Mouse (Mus musculus) brain, adult 2 months (tissue): ENCODE measurements around the gene Hoxb7.

Source experiments
- DNase-seq: peaks from one replicate; pipeline ENCODE4 v3.0.0; 2011; ENCODE audit warnings: low read depth, low spot score

Hoxb7 gene

DNA sequence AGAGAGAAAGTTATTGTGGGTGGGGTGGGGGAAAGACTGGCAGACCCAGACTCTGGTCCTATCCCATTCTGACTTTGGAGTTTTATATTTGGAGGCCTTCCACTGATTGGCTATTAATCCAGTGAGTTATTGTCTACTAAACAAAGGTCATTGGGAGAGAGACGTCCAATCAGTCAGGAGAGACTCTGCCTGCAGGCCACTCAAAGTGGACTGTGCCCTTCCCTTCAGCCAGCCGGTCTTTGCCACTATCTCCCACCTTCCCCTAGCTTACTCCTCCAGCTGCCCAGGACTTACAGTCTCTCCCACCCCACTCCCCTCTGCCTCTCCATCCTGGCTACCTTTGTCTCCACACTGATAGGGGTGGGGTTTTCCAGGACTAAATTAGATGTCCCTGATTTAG, 50.2 kb downstream of the Hoxb7 start:
- no peak for DNase-seq

DNA sequence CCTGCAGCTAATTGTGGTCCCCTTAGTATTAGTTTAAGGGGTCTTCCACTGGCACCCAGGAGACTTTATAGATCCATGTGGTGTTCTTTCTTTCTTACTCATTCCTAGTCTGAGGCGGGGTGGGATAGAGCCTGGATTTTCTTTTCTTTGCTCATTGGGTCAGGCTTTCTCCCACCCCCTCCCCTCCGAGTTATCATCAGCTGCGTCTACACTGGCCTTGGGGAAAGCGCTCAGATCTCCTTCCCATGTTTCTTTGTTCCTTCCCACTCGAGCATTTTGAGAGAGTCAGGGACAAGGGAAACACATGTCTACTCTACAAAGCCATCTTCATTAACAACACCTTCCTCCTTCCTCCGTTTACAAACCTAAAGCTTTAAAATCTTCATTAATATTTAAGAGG, 50.6 kb downstream of the Hoxb7 start:
- no peak for DNase-seq

DNA sequence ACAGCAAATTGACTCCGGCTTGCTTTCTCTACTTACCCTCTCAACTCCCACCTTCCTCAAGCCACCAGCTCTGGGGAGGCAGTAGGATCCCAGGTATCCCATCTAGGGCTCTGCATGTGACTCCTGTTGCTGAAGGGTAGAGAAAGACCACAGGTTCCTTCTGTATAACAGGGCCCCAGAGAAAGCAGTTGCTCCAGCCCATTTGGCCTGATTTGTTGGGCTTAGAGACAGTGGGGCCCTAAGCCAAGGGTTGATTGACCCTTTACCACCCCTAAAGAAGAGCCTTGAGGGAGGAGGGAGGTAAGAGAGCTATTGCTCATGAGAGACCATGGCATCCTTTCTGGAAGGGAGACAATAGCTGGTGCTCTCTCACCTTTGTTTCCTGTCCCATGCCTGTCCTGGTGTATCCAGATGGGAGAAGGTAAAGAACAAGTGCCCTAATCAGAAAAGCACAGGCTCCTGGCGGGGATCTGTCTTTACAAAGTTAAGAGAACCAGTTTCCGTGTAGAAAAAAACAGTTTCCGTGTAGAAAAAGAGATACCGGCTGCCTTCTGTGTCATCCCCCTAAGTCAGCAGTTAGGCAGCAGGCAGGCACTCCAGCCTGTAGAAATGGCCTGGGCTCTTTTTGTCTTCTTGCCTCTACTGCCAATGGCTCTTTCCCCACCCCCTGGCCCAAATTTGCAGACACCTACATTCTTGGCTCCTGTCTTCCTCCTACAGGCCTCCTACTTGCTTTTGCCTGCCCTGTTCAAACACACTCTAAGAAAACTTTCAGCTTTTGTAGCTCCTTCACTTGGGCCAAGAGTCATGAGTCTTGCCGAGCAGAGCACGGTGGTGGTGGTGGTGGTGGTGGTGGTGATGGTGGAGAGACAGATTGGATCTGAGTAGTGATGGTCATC, 52.8 kb downstream of the Hoxb7 start:
- no peak for DNase-seq
